Mouse (Mus musculus) adrenal gland, adult 10 weeks (tissue): ENCODE results near the gene Gm3411. TPM values are rescaled to one million over a fixed set of nuclear protein-coding genes. Genes with fewer than 3 reads are reported as not detected.

Source experiments
- polyA plus RNA-seq: library from polyadenylated mRNA; stranded (reverse); fragments of 350-450 nt; fragmentation: Illumina TruSeq; extraction: RNeasy Lipid Tissue Mini Kit (QIAGEN cat#74804); gene quantifications from one replicate; pipeline ENCODE4 v1.2.3, GENCODE M21; 2014; ENCODE audit warnings: low read depth, low replicate concordance

Gene Gm3411
- polyA plus RNA-seq = not detected

GRCm38 (mm10) chr14:6286931-6287715, at the start of gene Gm3411:
Gene Gm3411 (minus strand): TSS chr14:6287250.

GRCm38 (mm10) chr14:6304743-6305142, 17.7 kb upstream of the Gm3411 start, which contains the start of gene Gm21103:
Gene Gm21103 (minus strand): TSS chr14:6304843.

GRCm38 (mm10) chr14:6219192-6219591, 67.9 kb downstream of the Gm3411 start, which contains the start of gene Gm21560:
Gene Gm21560 (minus strand): TSS chr14:6219292.

Other genes with a start within 250 kb of the Gm3411 start
- gene Gm6337, start 229.0 kb downstream of the Gm3411 start, polyA plus RNA-seq = not detected
- not detected for gene Gm8206, start 193.3 kb downstream of the Gm3411 start, polyA plus RNA-seq
- gene Gm3468, start 178.6 kb downstream of the Gm3411 start, polyA plus RNA-seq = 0.58 TPM
- gene Gm3476, start 161.4 kb downstream of the Gm3411 start, polyA plus RNA-seq = not detected
- gene Gm21560, start 68.0 kb downstream of the Gm3411 start, polyA plus RNA-seq = not detected
- gene Gm21103, start 17.6 kb upstream of the Gm3411 start, polyA plus RNA-seq = not detected
- not detected for gene Gm3618, start 56.4 kb upstream of the Gm3411 start, polyA plus RNA-seq
- not detected for gene Gm16440, start 103.1 kb upstream of the Gm3411 start, polyA plus RNA-seq
- not detected for gene Gm3591, start 125.2 kb upstream of the Gm3411 start, polyA plus RNA-seq
- not detected for gene Gm3594, start 157.4 kb upstream of the Gm3411 start, polyA plus RNA-seq